Mouse (Mus musculus): Measurements from ENCODE around the gene BC025920. TPM values are rescaled to one million over a fixed set of nuclear protein-coding genes. Genes with fewer than 3 reads are reported as not detected.

BC025920 gene
- total and polyA plus RNA-seq, 3 experiments = 1.4 to 2.3 (median 1.6) TPM

GRCm38 (mm10) chr10:81556282-81556681 lies 49.8 kb upstream of the BC025920 start:
- dilution Hi-C loops (cut with MboI; ENCODE audit: extremely low pct_ligation_motif_present, extremely low pct_unique_long_range_greater_than_20kb, low sequenced_read_pairs) = no loop called here

GRCm38 (mm10) chr10:81557491-81557890 lies 48.6 kb upstream of the BC025920 start:
- Histone ChIP-seq H3K9ac (ENCODE audit: insufficient read depth, low read depth) (no peak overlapping the region), H3K27me3 (replicated peaks) (peaks cover 41% of the 10 kb centered on the region), H3K4me3 (replicated peaks in 1 of 3; ENCODE audit: low read depth in 2 of 3, low read length in 2 of 3, poor library complexity in 1 of 3) (no peak overlapping the region), H3K9me3 (replicated peaks; ENCODE audit: low read length) (peaks cover 5% of the 10 kb centered on the region), H3K36me3 (replicated peaks in 1 of 2; ENCODE audit: control insufficient read depth in 1 of 2, insufficient read depth in 1 of 2, low read length in 1 of 2) (peaks cover 0 to 2% of the 10 kb centered on the region in 2 experiments), H3K4me2 (ENCODE audit: insufficient read depth, low read depth, poor library complexity, severe bottlenecking) (no peak overlapping the region), H3K79me2 (replicated peaks; ENCODE audit: control insufficient read depth, extremely low read depth, insufficient read depth, poor library complexity, severe bottlenecking) (peaks cover 14% of the 10 kb centered on the region; the same call in 1 of the 2 replicates), H3K4me1 (ENCODE audit: control insufficient read depth in 1 of 2, insufficient read depth in 2 of 2) (peaks cover 8 to 31% of the 10 kb centered on the region in 2 experiments; a peak in 3 of 4 replicates), H3K27ac (ENCODE audit: insufficient read depth, low read depth) (no peak overlapping the region)
- DNase-seq (ENCODE audit: extremely low read depth) = no peak
- dilution Hi-C loops (cut with MboI; ENCODE audit: extremely low pct_ligation_motif_present, extremely low pct_unique_long_range_greater_than_20kb, low sequenced_read_pairs) = no loop called here
- in situ Hi-C loops (cut with MboI; ENCODE audit: low pct_ligation_motif_present, low pct_unique_long_range_greater_than_20kb, low sequenced_read_pairs) = no loop called here
- TF ChIP-seq GABPA (IDR thresholded peaks at IDR 0.05; ENCODE audit: insufficient replicate concordance, low read depth, low read length) (no peak), ZNF384 (IDR thresholded peaks at IDR 0.05; ENCODE audit: low read depth, low read length) (0 out of 2 replicates have a peak, but pooled peaks have one; percentile 4)

More at GRCm38 (mm10) chr10:81556282-81556681, 49.8 kb upstream of the BC025920 start:
- no peak overlapping the region for H3K9ac ChIP-seq (ENCODE audit: insufficient read depth, low read depth)
- no peak overlapping the region for H3K4me2 ChIP-seq (ENCODE audit: insufficient read depth, low read depth, poor library complexity, severe bottlenecking)
- no peak for DNase-seq (ENCODE audit: extremely low read depth)
- H3K9me3 ChIP-seq (replicated peaks; ENCODE audit: low read length) = peaks cover 5% of the 10 kb centered on the region
- in situ Hi-C loops (cut with MboI; ENCODE audit: low pct_ligation_motif_present, low pct_unique_long_range_greater_than_20kb, low sequenced_read_pairs) = no loop called here
- H3K36me3 ChIP-seq (replicated peaks in 1 of 2; ENCODE audit: control insufficient read depth in 1 of 2, insufficient read depth in 1 of 2, low read length in 1 of 2) = no peaks in the 10 kb centered on the region
- no peak overlapping the region for H3K27ac ChIP-seq (ENCODE audit: insufficient read depth, low read depth)
- H3K4me3 ChIP-seq (replicated peaks in 1 of 3; ENCODE audit: low read depth in 2 of 3, low read length in 2 of 3, poor library complexity in 1 of 3) = no peak overlapping the region
- TF ChIP-seq CTCF (conservative IDR thresholded peaks at IDR 0.05 in 1 of 2, IDR thresholded peaks at IDR 0.05 in 1 of 2; ENCODE audit: low read depth in 2 of 2, low read length in 2 of 2) = peak; percentile 38 to 40; a peak in 3 of 4 replicates
- no peak for TF ChIP-seq EP300 (IDR thresholded peaks at IDR 0.05; ENCODE audit: low read length)
- H3K27me3 ChIP-seq (replicated peaks) = peaks cover 33% of the 10 kb centered on the region
- peaks cover 12% of the 10 kb centered on the region; the same call in 1 of the 2 replicates for H3K79me2 ChIP-seq (replicated peaks; ENCODE audit: control insufficient read depth, extremely low read depth, insufficient read depth, poor library complexity, severe bottlenecking)
- H3K4me1 ChIP-seq (ENCODE audit: control insufficient read depth in 1 of 2, insufficient read depth in 2 of 2) = peaks cover 7 to 40% of the 10 kb centered on the region in 2 experiments

- TF ChIP-seq MAFK (IDR thresholded peaks at IDR 0.05; ENCODE audit: insufficient replicate concordance, low read length) (no peak), POLR2A (IDR thresholded peaks at IDR 0.05; ENCODE audit: low read depth, low read length) (peak; percentile 28; the same call in 1 of the 2 replicates), NRF1 (IDR thresholded peaks at IDR 0.05; ENCODE audit: low read depth, low read length) (peak; percentile 74)
- peak within 1 kb of the TSS; percentile 84 for H3K4me2 ChIP-seq (ENCODE audit: insufficient read depth, low read depth, poor library complexity, severe bottlenecking)
- no peak for DNase-seq (ENCODE audit: extremely low read depth)
Observed at GRCm38 (mm10) chr10:81559163-81559626, 46.9 kb upstream of the BC025920 start, which contains the start of gene Aes. Gene Aes, plus strand, starts transcription at chr10:81559488.

More at GRCm38 (mm10) chr10:81559163-81559626, 46.9 kb upstream of the BC025920 start, which contains the start of gene Aes:
- Histone ChIP-seq H3K79me2 (replicated peaks; ENCODE audit: control insufficient read depth, extremely low read depth, insufficient read depth, poor library complexity, severe bottlenecking) (peaks cover 14% of the 10 kb centered on the region; the same call in 1 of the 2 replicates), H3K9ac (ENCODE audit: insufficient read depth, low read depth) (peak within 1 kb of the TSS; percentile 75), H3K4me3 (replicated peaks in 1 of 3; ENCODE audit: low read depth in 2 of 3, low read length in 2 of 3, poor library complexity in 1 of 3) (peak within 1 kb of the TSS; percentile 47 to 80 (median 76)), H3K36me3 (replicated peaks in 1 of 2; ENCODE audit: control insufficient read depth in 1 of 2, insufficient read depth in 1 of 2, low read length in 1 of 2) (peaks cover 0 to 4% of the 10 kb centered on the region in 2 experiments), H3K9me3 (replicated peaks; ENCODE audit: low read length) (peaks cover 5% of the 10 kb centered on the region), H3K4me1 (ENCODE audit: control insufficient read depth in 1 of 2, insufficient read depth in 2 of 2) (peaks cover 5 to 18% of the 10 kb centered on the region in 2 experiments; a peak in 3 of 4 replicates), H3K27me3 (replicated peaks) (peaks cover 57% of the 10 kb centered on the region), H3K27ac (ENCODE audit: insufficient read depth, low read depth) (peak within 1 kb of the TSS; percentile 30; the same call in 1 of the 2 replicates)
- dilution Hi-C loops (cut with MboI; ENCODE audit: extremely low pct_ligation_motif_present, extremely low pct_unique_long_range_greater_than_20kb, low sequenced_read_pairs) = no loop called here
- in situ Hi-C loops (cut with MboI; ENCODE audit: low pct_ligation_motif_present, low pct_unique_long_range_greater_than_20kb, low sequenced_read_pairs) = no loop called here

Measured in CH12.LX (cell line).